Mouse (Mus musculus) bone marrow macrophage, adult 2 months (primary cell): ENCODE measurements at regions not wholly inside any gene's neighbourhood (a gene's known extent, or its start where the extent isn't known, plus 50 kb on each side); places are given as distances from the start of the nearest gene placed in this dataset.

Experiments
- CTCF ChIP-seq: IDR thresholded peaks from 2 replicates; pipeline ENCODE4 v1.5.1; 2012; ENCODE audit warnings: low read depth, mild to moderate bottlenecking, low read length, moderate library complexity
- POLR2A ChIP-seq: IDR thresholded peaks from 2 replicates; pipeline ENCODE4 v1.6.1; 2012; ENCODE audit warnings: mild to moderate bottlenecking, low read depth, low read length, borderline replicate concordance

GRCm38 (mm10) chrX:12249911-12250310, 89.8 kb upstream of the Bcor start:
- TF ChIP-seq CTCF (no peak), POLR2A (no peak)
